Mouse (Mus musculus) embryonic fibroblast, embryonic 13.5 days (primary cell): ENCODE measurements at regions not wholly inside any gene's neighbourhood (a gene's known extent, or its start where the extent isn't known, plus 50 kb on each side); places are given as distances from the start of the nearest gene placed in this dataset.

ENCODE experiments used
- H3K27ac ChIP-seq: 2 replicates; pipeline ENCODE4 v1.5.1; 2012; ENCODE audit warnings: low read length, control low read depth, inconsistent platforms; ENCODE audit not compliant: insufficient read depth
- H3K4me1 ChIP-seq: 2 replicates; pipeline ENCODE4 v1.6.1; 2011; ENCODE audit warnings: low read length; ENCODE audit not compliant: control insufficient read depth, insufficient read depth
- H3K4me3 ChIP-seq: 2 replicates; pipeline ENCODE4 v1.5.1; 2011; ENCODE audit warnings: mild to moderate bottlenecking, control low read depth, low read length; ENCODE audit not compliant: insufficient read depth
- CTCF ChIP-seq: IDR thresholded peaks from 2 replicates; pipeline ENCODE4 v1.5.1; 2011; ENCODE audit warnings: mild to moderate bottlenecking, control low read depth, low read length, moderate library complexity, borderline replicate concordance; ENCODE audit not compliant: insufficient read depth
- POLR2A ChIP-seq: IDR thresholded peaks from 2 replicates; pipeline ENCODE4 v1.6.1; 2011; ENCODE audit warnings: low read depth, mild to moderate bottlenecking, control low read depth, low read length, moderate library complexity

- TF ChIP-seq CTCF (no peak), POLR2A (no peak)
- Histone ChIP-seq H3K4me1 (no peaks in the 10 kb centered on the region), H3K27ac (no peak overlapping the region), H3K4me3 (no peak overlapping the region)
Measured at GRCm38 (mm10) chr2:75270115-75270514, 388.9 kb upstream of the Hnrnpa3 start.

- H3K27ac ChIP-seq: no peak overlapping the region
- TF ChIP-seq CTCF (no peak), POLR2A (no peak)
Measured at GRCm38 (mm10) chr2:75287900-75288299, 371.2 kb upstream of the Hnrnpa3 start.

GRCm38 (mm10) chr2:75291674-75292073 is 367.4 kb upstream of the Hnrnpa3 start:
- H3K4me3 ChIP-seq: no peak overlapping the region
- TF ChIP-seq CTCF: no peak
- H3K4me1 ChIP-seq: no peaks in the 10 kb centered on the region
- no peak overlapping the region for H3K27ac ChIP-seq

More at GRCm38 (mm10) chr2:75287900-75288299, 371.2 kb upstream of the Hnrnpa3 start:
- Histone ChIP-seq H3K4me3 (no peak overlapping the region), H3K4me1 (no peaks in the 10 kb centered on the region)

- Histone ChIP-seq H3K4me3 (no peak overlapping the region), H3K4me1 (no peaks in the 10 kb centered on the region), H3K27ac (no peak overlapping the region)
- TF ChIP-seq POLR2A (no peak), CTCF (no peak)
Measured at GRCm38 (mm10) chr2:75306821-75307220, 352.2 kb upstream of the Hnrnpa3 start.

GRCm38 (mm10) chr2:75311191-75311590 is 347.9 kb upstream of the Hnrnpa3 start:
- Histone ChIP-seq H3K27ac (no peak overlapping the region), H3K4me3 (no peak overlapping the region), H3K4me1 (no peaks in the 10 kb centered on the region)
- TF ChIP-seq CTCF (no peak), POLR2A (no peak)

- Histone ChIP-seq H3K4me3 (no peak overlapping the region), H3K4me1 (no peaks in the 10 kb centered on the region), H3K27ac (no peak overlapping the region)
Measured at GRCm38 (mm10) chr2:75312246-75312645, 346.8 kb upstream of the Hnrnpa3 start.

GRCm38 (mm10) chr2:75315341-75315740 is 343.7 kb upstream of the Hnrnpa3 start:
- H3K27ac ChIP-seq: no peak overlapping the region
- H3K4me3 ChIP-seq: no peak overlapping the region
- H3K4me1 ChIP-seq: no peaks in the 10 kb centered on the region
- no peak for TF ChIP-seq POLR2A
- TF ChIP-seq CTCF: no peak

More at GRCm38 (mm10) chr2:75312246-75312645, 346.8 kb upstream of the Hnrnpa3 start:
- no peak for TF ChIP-seq CTCF

GRCm38 (mm10) chr2:75318190-75318589 is 340.9 kb upstream of the Hnrnpa3 start:
- Histone ChIP-seq H3K4me1 (peaks cover 4% of the 10 kb centered on the region; the same call in 1 of the 2 replicates), H3K4me3 (no peak overlapping the region), H3K27ac (no peak overlapping the region)
- no peak for TF ChIP-seq POLR2A
- TF ChIP-seq CTCF: no peak

GRCm38 (mm10) chr2:75324146-75324749 is 334.8 kb upstream of the Hnrnpa3 start:
- peaks cover 4% of the 10 kb centered on the region; the same call in 1 of the 2 replicates for H3K4me1 ChIP-seq
- no peak overlapping the region for H3K4me3 ChIP-seq
- H3K27ac ChIP-seq: no peak overlapping the region
- TF ChIP-seq POLR2A (no peak), CTCF (no peak)

- TF ChIP-seq POLR2A: no peak
- TF ChIP-seq CTCF: no peak
- Histone ChIP-seq H3K4me1 (no peaks in the 10 kb centered on the region), H3K27ac (no peak overlapping the region), H3K4me3 (no peak overlapping the region)
Measured at GRCm38 (mm10) chr2:75329598-75329997, 329.5 kb upstream of the Hnrnpa3 start.

- TF ChIP-seq CTCF (no peak), POLR2A (no peak)
- H3K27ac ChIP-seq: no peak overlapping the region
- no peaks in the 10 kb centered on the region for H3K4me1 ChIP-seq
- H3K4me3 ChIP-seq: no peak overlapping the region
Measured at GRCm38 (mm10) chr2:75341310-75341709, 317.8 kb upstream of the Hnrnpa3 start.
